Mouse (Mus musculus) spleen, embryonic (tissue): ENCODE measurements around the gene Snx25.

Experiments
- CTCF ChIA-PET: fragments of 350-600 bp; sonication (Branson Sonifier 250); formaldehyde crosslinking; loops from one replicate; lab custom pipeline; 2022; lab: Charles Lee

Gene Snx25

GRCm38 (mm10) chr8:46152064-46153031, at the start of gene Snx25:
Snx25 (minus strand) TSS chr8:46152159.
- CTCF ChIA-PET, result interaction anchor here (0.6 to 0.9 kb wide), 2 partner anchors 49 to 188 kb away, joined by 4 read pairs; no protein-coding TSS in a partner anchor

GRCm38 (mm10) chr8:46197673-46198072, 45.7 kb upstream of the Snx25 start:
- CTCF ChIA-PET, result no interaction called here

- CTCF ChIA-PET, result no interaction called here
Observed at GRCm38 (mm10) chr8:46196877-46197276, 44.9 kb upstream of the Snx25 start.

GRCm38 (mm10) chr8:46193100-46193499, 41.1 kb upstream of the Snx25 start:
- CTCF ChIA-PET, result no interaction called here

GRCm38 (mm10) chr8:46185361-46185760, 33.4 kb upstream of the Snx25 start:
- CTCF ChIA-PET, result no interaction called here

GRCm38 (mm10) chr8:46180136-46180535, 28.2 kb upstream of the Snx25 start:
- CTCF ChIA-PET, result no interaction called here

GRCm38 (mm10) chr8:46173651-46174050, 21.7 kb upstream of the Snx25 start:
- CTCF ChIA-PET, result no interaction called here

GRCm38 (mm10) chr8:46163870-46164190, 11.9 kb upstream of the Snx25 start:
- CTCF ChIA-PET, result interaction anchor here (0.6 to 0.8 kb wide), 3 partner anchors 13 to 45 kb away, joined by 3 read pairs; no protein-coding TSS in a partner anchor

- CTCF ChIA-PET, result interaction anchor here (0.6 to 0.8 kb wide), 4 partner anchors 14 to 1504 kb away, joined by 3 read pairs; no protein-coding TSS in a partner anchor
Observed at GRCm38 (mm10) chr8:46162953-46163869, 11.3 kb upstream of the Snx25 start.

GRCm38 (mm10) chr8:46153042-46153441, 1.1 kb upstream of the Snx25 start:
- CTCF ChIA-PET, result interaction anchor here (0.6 to 0.9 kb wide), 3 partner anchors 10 to 188 kb away, joined by 4 to 6 read pairs (median 4); no protein-coding TSS in a partner anchor

- CTCF ChIA-PET, result interaction anchor here (0.6 kb wide), 1 partner anchor 180 kb away, joined by 9 read pairs; no protein-coding TSS in a partner anchor
Observed at GRCm38 (mm10) chr8:46151202-46152062, 527 bp downstream of the Snx25 start, which contains the start of gene Cfap97. Cfap97 (plus strand) TSS chr8:46151771.

GRCm38 (mm10) chr8:46149782-46150181, 2.2 kb downstream of the Snx25 start:
- CTCF ChIA-PET, result no interaction called here

GRCm38 (mm10) chr8:46149306-46149705, 2.7 kb downstream of the Snx25 start:
- CTCF ChIA-PET, result no interaction called here

GRCm38 (mm10) chr8:46146173-46146572, 5.8 kb downstream of the Snx25 start:
- CTCF ChIA-PET, result no interaction called here

- CTCF ChIA-PET, result no interaction called here
Observed at GRCm38 (mm10) chr8:46143924-46144323, 8.0 kb downstream of the Snx25 start.

- CTCF ChIA-PET, result no interaction called here
Observed at GRCm38 (mm10) chr8:46143470-46143869, 8.5 kb downstream of the Snx25 start.

- CTCF ChIA-PET, result interaction anchor here (0.6 kb wide), 1 partner anchor 11 kb away, joined by 6 read pairs; no protein-coding TSS in a partner anchor
Observed at GRCm38 (mm10) chr8:46142498-46143081, 9.4 kb downstream of the Snx25 start.

- CTCF ChIA-PET, result no interaction called here
Observed at GRCm38 (mm10) chr8:46141688-46142087, 10.3 kb downstream of the Snx25 start.

GRCm38 (mm10) chr8:46140376-46141120, 11.4 kb downstream of the Snx25 start:
- CTCF ChIA-PET, result no interaction called here
